Mouse (Mus musculus): ENCODE results near the gene Abca8b.

- TF ChIP-seq POLR2A (IDR thresholded peaks at IDR 0.05; ENCODE audit: insufficient read length, low read depth): no peak
- no peak for TF ChIP-seq POLR2AphosphoS2 (IDR thresholded peaks at IDR 0.05; ENCODE audit: insufficient read length, low read depth)
- no peak for TF ChIP-seq USF1 (IDR thresholded peaks at IDR 0.05; ENCODE audit: low read depth)
Observed at GRCm38 (mm10) chr11:109936915-109937314, 58.7 kb downstream of the Abca8b start.

Measured in myocyte (in vitro differentiated cells).